Mouse (Mus musculus) forebrain, embryonic 16.5 days (tissue): ENCODE measurements around the gene Slc8a2. TPM values are rescaled to one million over a fixed set of nuclear protein-coding genes. Genes with fewer than 3 reads are reported as not detected.

Experiments
- ATAC-seq: fragments of 200-750 bp; cut with Nextera tagmentation; 2 replicates; pipeline ENCODE4 v1.8.0; 2017; ENCODE audit warnings: mild to moderate bottlenecking, moderate library complexity
- H3K27ac ChIP-seq: fragments of 300-500 bp; sonication (generic); 2 replicates; pipeline ENCODE4 v1.5.1; 2014; ENCODE audit warnings: low read length, control low read depth
- H3K27me3 ChIP-seq: fragments of 300-500 bp; sonication (generic); replicated peaks from 2 replicates; pipeline ENCODE4 v1.6.1; 2014; ENCODE audit warnings: low read length; ENCODE audit not compliant: control insufficient read depth, insufficient read depth
- H3K36me3 ChIP-seq: fragments of 300-500 bp; sonication (generic); 2 replicates; pipeline ENCODE4 v1.6.1; 2014; ENCODE audit not compliant: control insufficient read depth, insufficient read depth
- H3K4me1 ChIP-seq: fragments of 300-500 bp; sonication (generic); replicated peaks from 2 replicates; pipeline ENCODE4 v1.6.1; 2014; ENCODE audit warnings: low read length; ENCODE audit not compliant: control insufficient read depth, insufficient read depth
- H3K4me2 ChIP-seq: fragments of 300-500 bp; sonication (generic); 2 replicates; pipeline ENCODE4 v1.6.1; 2014; ENCODE audit warnings: mild to moderate bottlenecking, low read length, control low read depth
- H3K4me3 ChIP-seq: fragments of 300-500 bp; sonication (generic); replicated peaks from 2 replicates; pipeline ENCODE4 v1.5.1; 2014; ENCODE audit warnings: mild to moderate bottlenecking, low read length, control low read depth
- H3K9ac ChIP-seq: fragments of 300-500 bp; sonication (generic); replicated peaks from 2 replicates; pipeline ENCODE4 v1.6.1; 2014; ENCODE audit warnings: low read depth, low read length, control low read depth
- H3K9me3 ChIP-seq: fragments of 300-500 bp; sonication (generic); 2 replicates; pipeline ENCODE4 v1.6.1; 2016; ENCODE audit warnings: low read length; ENCODE audit not compliant: control insufficient read depth
- WGBS: fragments of 180-500 bp; shearing (Covaris S2); extraction: QIAGEN DNeasy Blood & Tissue Kit; methylation state at CpG from one replicate; pipeline ENCODE4 v1.1.7; 2014; 5-methylcytosine and 5-hydroxymethylcytosine counted together
- polyA plus RNA-seq: library from polyadenylated mRNA; unstranded; fragments of >200 nt; fragmentation: Nextera tagmentation; extraction: Ambion mirVana; gene quantifications from 2 replicates; pipeline ENCODE4 v1.2.1, GENCODE M21; 2015

The Slc8a2 gene
- polyA plus RNA-seq, 1 experiment from 2014 or later = 1.1 TPM

DNA sequence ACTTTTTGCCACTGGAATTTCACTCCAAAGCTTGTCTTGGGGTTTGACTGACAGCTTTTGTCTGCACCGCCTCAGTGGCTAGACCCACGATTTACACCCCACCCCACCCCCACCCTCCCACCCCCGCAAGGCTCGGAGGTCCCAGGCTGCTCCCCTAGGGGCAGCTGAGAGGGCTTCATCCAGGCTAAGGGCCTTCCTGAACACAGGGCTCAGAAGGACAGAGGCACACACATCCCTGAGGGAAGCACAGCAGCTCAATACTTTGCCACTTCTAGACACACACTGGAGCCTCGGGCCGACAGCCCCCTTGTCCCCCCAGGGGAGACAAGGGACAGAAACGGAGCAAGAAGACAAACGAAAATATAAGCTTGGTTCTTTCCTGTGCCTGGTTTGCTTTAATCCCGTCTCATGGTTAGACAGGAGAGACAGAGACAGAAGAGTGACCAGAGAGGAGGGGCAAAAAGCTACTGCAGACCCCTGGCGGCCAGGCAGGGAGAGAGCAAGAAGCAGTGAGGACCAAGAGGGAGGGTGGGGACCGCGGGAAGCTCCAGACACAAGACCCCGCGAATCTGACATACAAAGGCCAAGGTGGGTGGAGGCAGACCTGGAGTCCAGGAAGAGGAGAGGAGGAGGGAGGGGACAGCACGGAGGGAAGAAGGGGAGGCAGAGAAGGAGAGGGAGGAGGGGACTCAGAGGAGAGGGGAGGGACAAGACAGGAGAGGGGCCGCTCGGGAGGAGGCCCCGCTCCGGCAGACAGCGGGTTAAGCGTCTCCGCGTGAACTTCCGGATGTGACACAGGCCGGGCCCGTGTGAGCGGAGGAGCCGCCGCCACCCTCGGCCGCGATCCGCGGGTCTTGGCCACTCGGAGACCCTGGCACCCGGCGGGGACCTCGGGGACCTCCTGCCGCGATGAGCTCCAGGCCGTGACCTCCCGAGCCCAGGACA lies 45.2 kb downstream of the Slc8a2 start, which contains the start of gene Meis3:
Gene Meis3 (plus strand): TSS at position 494 of the 945 bp plus-strand sequence.
- peak within 1 kb of the TSS; percentile 88 for H3K9ac ChIP-seq
- peak within 1 kb of the TSS; percentile 65 for H3K27ac ChIP-seq
- peaks cover 15% of the 10 kb centered on the region for H3K36me3 ChIP-seq
- under 1% methylated on average over 40 of the region's 42 CpGs for WGBS
- peak; percentile 91 for ATAC-seq
- H3K4me3 ChIP-seq = peak within 1 kb of the TSS; percentile 82
- H3K27me3 ChIP-seq = no peaks in the 10 kb centered on the region
- H3K9me3 ChIP-seq = no peaks in the 10 kb centered on the region
- peaks cover 27% of the 10 kb centered on the region for H3K4me1 ChIP-seq
- H3K4me2 ChIP-seq = peak within 1 kb of the TSS; percentile 58

DNA sequence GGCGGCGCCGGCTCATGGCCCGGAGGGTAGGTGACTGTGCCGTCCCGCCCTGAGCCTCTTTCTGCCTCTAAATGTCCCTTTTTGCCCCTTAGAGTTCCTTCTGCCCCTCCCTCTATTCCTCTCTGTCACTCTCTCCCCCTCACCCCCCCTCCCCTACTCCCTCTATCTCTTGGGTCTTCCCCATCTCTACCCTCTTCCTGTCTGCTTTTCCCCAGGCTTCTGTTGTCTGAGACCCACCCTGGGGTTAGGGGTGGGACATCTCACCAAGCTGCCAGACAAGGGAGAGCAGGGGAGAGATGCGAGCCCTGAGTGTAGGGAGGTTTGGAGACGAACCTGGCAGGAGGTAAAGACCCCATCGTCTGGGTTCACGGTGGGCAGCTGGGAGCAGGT lies 45.9 kb downstream of the Slc8a2 start:
- peaks cover 18% of the 10 kb centered on the region for H3K36me3 ChIP-seq
- H3K4me2 ChIP-seq = peak overlapping the region; percentile 58
- H3K9me3 ChIP-seq = no peaks in the 10 kb centered on the region
- peaks cover 27% of the 10 kb centered on the region for H3K4me1 ChIP-seq
- H3K27me3 ChIP-seq = no peaks in the 10 kb centered on the region
- H3K4me3 ChIP-seq = peak overlapping the region; percentile 82
- peak; percentile 41 for ATAC-seq
- WGBS = 0% methylated on average over 10 of the region's 10 CpGs
- H3K27ac ChIP-seq = peak overlapping the region; percentile 65
- H3K9ac ChIP-seq = peak overlapping the region; percentile 88

DNA sequence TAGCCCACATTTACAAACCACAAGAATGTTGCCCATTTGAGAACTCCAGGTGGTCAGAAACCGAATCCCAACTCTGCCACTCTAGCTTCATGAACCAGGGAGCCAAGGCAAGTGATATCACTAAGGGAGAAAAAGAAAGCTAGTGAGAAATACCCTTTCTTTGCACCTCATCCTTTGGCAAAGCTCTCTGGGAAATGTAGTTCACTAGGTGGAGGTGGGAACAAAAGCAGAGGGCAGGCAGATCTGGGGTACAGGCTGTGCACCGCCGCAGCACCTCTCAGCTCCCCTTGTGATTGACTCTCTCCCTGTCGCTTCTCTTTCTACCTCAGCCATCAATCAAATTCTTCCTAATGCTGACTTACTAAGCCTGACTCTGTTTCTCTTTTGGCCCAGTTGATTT lies 48.5 kb downstream of the Slc8a2 start:
- H3K9ac ChIP-seq = no peak overlapping the region
- no peaks in the 10 kb centered on the region for H3K9me3 ChIP-seq
- no peak for ATAC-seq
- 73% methylated on average over 4 of the region's 4 CpGs for WGBS
- H3K27ac ChIP-seq = no peak overlapping the region
- H3K36me3 ChIP-seq = peaks cover 22% of the 10 kb centered on the region
- no peaks in the 10 kb centered on the region for H3K27me3 ChIP-seq
- no peak overlapping the region for H3K4me2 ChIP-seq
- H3K4me1 ChIP-seq = peaks cover 24% of the 10 kb centered on the region
- H3K4me3 ChIP-seq = no peak overlapping the region

DNA sequence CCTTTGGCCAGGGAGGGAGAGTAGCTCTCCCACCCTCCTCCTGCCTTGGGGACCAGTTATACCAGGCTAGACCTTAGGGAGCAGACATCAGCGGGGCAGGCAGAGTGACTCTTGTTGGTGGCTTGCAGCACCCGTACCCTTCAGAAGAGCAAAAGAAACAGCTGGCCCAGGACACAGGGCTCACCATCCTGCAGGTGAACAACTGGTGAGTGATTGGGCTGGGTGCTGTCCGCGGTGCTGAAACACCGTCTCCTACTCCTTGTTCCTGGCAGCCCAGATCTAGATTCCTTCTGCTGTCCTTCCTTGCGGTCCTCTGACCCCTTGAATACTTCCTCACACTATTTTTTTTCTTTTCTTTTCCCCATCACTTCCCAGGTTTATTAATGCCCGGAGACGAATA lies 54.0 kb downstream of the Slc8a2 start:
- no peak overlapping the region for H3K4me3 ChIP-seq
- H3K36me3 ChIP-seq = peaks cover 37% of the 10 kb centered on the region
- no peak overlapping the region for H3K27ac ChIP-seq
- ATAC-seq = no peak
- H3K4me1 ChIP-seq = no peaks in the 10 kb centered on the region
- no peak overlapping the region for H3K9ac ChIP-seq
- H3K4me2 ChIP-seq = no peak overlapping the region
- no peaks in the 10 kb centered on the region for H3K9me3 ChIP-seq
- H3K27me3 ChIP-seq = no peaks in the 10 kb centered on the region
- WGBS = 27% methylated on average over 8 of the region's 8 CpGs

DNA sequence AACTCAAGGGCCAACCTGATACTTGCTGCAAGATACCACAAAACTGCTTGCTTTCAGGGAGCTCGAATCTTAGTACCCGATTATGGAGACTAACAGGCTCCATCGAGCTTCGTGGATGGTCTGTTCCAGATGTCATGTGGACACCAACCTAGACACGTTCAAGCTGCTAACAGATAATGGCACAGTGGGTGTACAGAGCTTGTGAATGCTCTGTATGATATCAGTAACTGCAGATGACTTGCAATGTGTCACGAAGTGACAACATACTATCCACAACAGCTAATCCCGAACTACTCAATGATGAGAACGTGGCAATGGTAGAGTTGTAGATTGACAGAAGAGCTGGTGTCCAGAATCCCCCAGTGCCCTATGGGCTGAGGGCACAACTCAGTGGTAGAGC lies 57.9 kb downstream of the Slc8a2 start:
- no peaks in the 10 kb centered on the region for H3K4me1 ChIP-seq
- no peak overlapping the region for H3K4me2 ChIP-seq
- H3K27me3 ChIP-seq = peaks cover 4% of the 10 kb centered on the region; the same call in 1 of the 2 replicates
- peaks cover 20% of the 10 kb centered on the region for H3K36me3 ChIP-seq
- ATAC-seq = no peak
- no peak overlapping the region for H3K9ac ChIP-seq
- WGBS = 87% methylated on average over 8 of the region's 8 CpGs
- no peaks in the 10 kb centered on the region for H3K9me3 ChIP-seq
- H3K27ac ChIP-seq = no peak overlapping the region
- no peak overlapping the region for H3K4me3 ChIP-seq

DNA sequence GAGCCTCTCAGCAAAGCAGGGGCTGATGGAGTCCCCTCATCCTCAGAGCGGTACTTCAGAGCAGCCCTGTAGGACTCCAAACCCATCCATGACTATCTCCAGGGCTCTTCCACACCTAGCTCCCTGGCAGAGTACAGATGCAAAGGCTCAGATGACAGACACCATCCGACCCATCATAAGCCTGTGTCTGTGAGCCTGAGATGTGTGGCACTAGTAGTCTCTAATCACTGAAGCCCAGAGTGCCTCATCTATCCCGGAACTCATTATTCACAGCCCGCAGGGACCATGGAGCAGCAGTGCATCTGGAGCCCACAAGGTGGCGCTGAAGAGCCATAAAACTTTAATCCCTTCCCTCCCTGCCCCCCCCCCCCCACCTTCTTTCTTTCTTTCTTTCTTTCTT lies 62.7 kb downstream of the Slc8a2 start:
- Histone ChIP-seq H3K9me3 (no peaks in the 10 kb centered on the region), H3K4me2 (no peak overlapping the region), H3K27me3 (peaks cover 4% of the 10 kb centered on the region; the same call in 1 of the 2 replicates), H3K4me1 (no peaks in the 10 kb centered on the region), H3K27ac (no peak overlapping the region), H3K36me3 (no peaks in the 10 kb centered on the region), H3K4me3 (no peak overlapping the region), H3K9ac (0 out of 2 replicates have a peak overlapping the region, but pooled peaks have one; percentile 9)
- 17% methylated on average over 5 of the region's 5 CpGs for WGBS
- peak; percentile 66 for ATAC-seq

DNA sequence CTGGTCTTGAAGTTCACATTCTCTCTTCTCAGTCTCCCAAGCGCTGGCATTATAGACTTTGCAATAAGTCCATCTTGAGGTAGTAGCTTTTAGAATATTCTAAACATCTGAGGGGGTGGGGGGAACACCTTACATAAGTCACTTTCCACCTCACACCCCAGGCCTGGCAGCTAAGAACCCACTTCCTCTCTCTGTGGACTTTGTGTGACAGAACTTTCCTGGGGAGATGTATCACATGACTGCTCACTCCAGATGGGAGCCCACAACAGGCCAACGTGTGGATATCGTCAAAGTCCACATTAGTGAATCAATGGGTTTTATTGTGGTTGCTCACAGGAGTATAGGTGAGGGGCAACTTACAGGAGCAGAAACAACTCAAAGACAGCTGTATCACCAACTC lies 64.1 kb downstream of the Slc8a2 start:
- 54% methylated on average over 3 of the region's 3 CpGs for WGBS
- H3K4me1 ChIP-seq = no peaks in the 10 kb centered on the region
- no peaks in the 10 kb centered on the region for H3K9me3 ChIP-seq
- no peak overlapping the region for H3K9ac ChIP-seq
- H3K27me3 ChIP-seq = peaks cover 4% of the 10 kb centered on the region; the same call in 1 of the 2 replicates
- 0 out of 2 replicates have a peak, but pooled peaks cover 2% of the 10 kb centered on the region for H3K36me3 ChIP-seq
- no peak overlapping the region for H3K4me2 ChIP-seq
- no peak overlapping the region for H3K27ac ChIP-seq
- ATAC-seq = no peak
- H3K4me3 ChIP-seq = no peak overlapping the region

DNA sequence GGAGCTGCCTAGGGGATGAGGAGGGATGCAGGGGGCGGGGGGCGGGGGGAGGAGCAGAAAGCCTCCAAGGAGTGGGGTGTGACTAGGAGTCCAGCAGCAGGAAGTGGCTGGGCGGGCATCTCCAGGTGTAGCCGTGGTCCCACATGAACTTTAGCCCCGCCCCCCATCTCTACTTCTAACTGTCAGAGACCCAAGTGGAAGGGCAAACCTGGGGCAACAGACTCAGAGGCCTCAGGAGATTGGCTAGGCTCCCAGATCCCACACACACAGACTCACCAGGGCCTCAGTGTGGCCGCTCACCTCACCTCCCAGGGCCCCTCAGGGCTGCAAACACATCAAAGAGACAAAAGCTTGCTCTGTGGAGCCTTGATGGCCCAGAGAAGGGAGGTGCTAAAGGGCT lies 67.0 kb downstream of the Slc8a2 start:
- 56% methylated on average over 6 of the region's 6 CpGs for WGBS
- no peak overlapping the region for H3K27ac ChIP-seq
- no peak overlapping the region for H3K9ac ChIP-seq
- no peak for ATAC-seq
- H3K36me3 ChIP-seq = peaks cover 10% of the 10 kb centered on the region
- no peak overlapping the region for H3K4me2 ChIP-seq
- no peaks in the 10 kb centered on the region for H3K4me1 ChIP-seq
- H3K27me3 ChIP-seq = no peaks in the 10 kb centered on the region
- H3K9me3 ChIP-seq = no peaks in the 10 kb centered on the region
- H3K4me3 ChIP-seq = no peak overlapping the region

DNA sequence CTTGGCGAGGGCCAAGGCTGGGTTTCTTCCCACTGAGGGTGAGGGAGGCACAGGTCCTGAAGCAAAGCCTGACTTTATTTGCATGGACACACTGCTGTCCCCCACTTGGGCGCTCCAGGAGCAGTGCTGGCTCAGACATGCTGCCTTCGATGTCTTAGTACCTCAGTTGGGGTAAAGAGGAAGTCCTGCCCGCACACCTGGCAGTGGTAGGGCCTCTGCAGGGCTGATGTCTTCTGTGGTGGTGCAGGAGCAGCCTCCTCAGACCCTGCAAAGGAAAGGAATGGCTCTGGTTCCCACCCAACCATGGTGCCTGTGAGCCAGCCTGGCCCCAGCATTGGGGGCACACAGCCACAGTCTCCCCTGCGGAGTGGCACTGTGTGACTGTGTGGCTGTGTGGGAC lies 67.5 kb downstream of the Slc8a2 start:
- 74% methylated on average over 5 of the region's 5 CpGs for WGBS
- H3K36me3 ChIP-seq = peaks cover 10% of the 10 kb centered on the region
- H3K27me3 ChIP-seq = no peaks in the 10 kb centered on the region
- no peaks in the 10 kb centered on the region for H3K9me3 ChIP-seq
- H3K4me1 ChIP-seq = no peaks in the 10 kb centered on the region
- H3K27ac ChIP-seq = no peak overlapping the region
- no peak overlapping the region for H3K4me2 ChIP-seq
- no peak for ATAC-seq
- H3K4me3 ChIP-seq = no peak overlapping the region
- H3K9ac ChIP-seq = no peak overlapping the region
